Mouse (Mus musculus) hindbrain, embryonic 16.5 days (tissue): Measurements from ENCODE around the gene Hoxb3. TPM values are rescaled to one million over a fixed set of nuclear protein-coding genes. Genes with fewer than 3 reads are reported as not detected.
A peak's percentile ranks its signal among the peaks of the same experiment; 100 is the strongest.

Source experiments
- microRNA counts: library from miRNA; unstranded; fragments of <30 nt; microRNA quantifications from one replicate; lab custom pipeline; 2016
- microRNA-seq: library from miRNA; unstranded; fragments of <30 nt; microRNA quantifications from one replicate; pipeline ENCODE4, GENCODE M21; 2017
- polyA plus RNA-seq: library from polyadenylated mRNA; unstranded; fragments of >200 nt; fragmentation: Nextera tagmentation; extraction: Ambion mirVana; gene quantifications from 2 replicates; pipeline ENCODE4 v1.2.1, GENCODE M21; 2015

Gene Hoxb3
- polyA plus RNA-seq, 1 experiment from 2014 or later = 4.8 TPM

MicroRNAs within 50 kb of the gene (microRNA counts, 519-probe panel; counts per million panel counts)
- 3,592 counts per million, percentile 92 among the panel's probes with 10 or more counts for microRNA mmu-miR-10a (lab: Ali Mortazavi, UCI)

Small RNA genes lying within 50 kb of the gene (microRNA-seq; reads per million reads assigned to microRNA genes)
- 66,890 reads per million, percentile 100 among the genes with 10 or more reads in this experiment for gene Mir10a

Other genes with a start within 250 kb of the Hoxb3 start
- gene Atp5g1, start 247.7 kb upstream of the Hoxb3 start, polyA plus RNA-seq = 787 and 865 TPM in 2 replicates
- gene Calcoco2, start 211.4 kb upstream of the Hoxb3 start, polyA plus RNA-seq = not detected in 2 replicates
- 0.27 and 0.36 TPM in 2 replicates for gene Ttll6, start 189.5 kb upstream of the Hoxb3 start, polyA plus RNA-seq
- gene Hoxb13, start 129.0 kb upstream of the Hoxb3 start, polyA plus RNA-seq = not detected in 2 replicates
- gene Hoxb9, start 51.9 kb upstream of the Hoxb3 start, polyA plus RNA-seq = 1.4 and 5.2 TPM in 2 replicates
- 15.1 and 15.9 TPM in 2 replicates for gene Hoxb8, start 41.4 kb upstream of the Hoxb3 start, polyA plus RNA-seq
- 29.3 and 33.1 TPM in 2 replicates for gene Hoxb7, start 36.7 kb upstream of the Hoxb3 start, polyA plus RNA-seq
- 49.9 and 53.3 TPM in 2 replicates for gene Hoxb6, start 30.9 kb upstream of the Hoxb3 start, polyA plus RNA-seq
- gene Hoxb5, start 20.0 kb upstream of the Hoxb3 start, polyA plus RNA-seq = 120 and 133 TPM in 2 replicates
- 2.5 and 3.3 TPM in 2 replicates for gene Hoxb4, start 5.1 kb upstream of the Hoxb3 start, polyA plus RNA-seq
- gene Hoxb2, start 27.2 kb downstream of the Hoxb3 start, polyA plus RNA-seq = 20.0 and 20.8 TPM in 2 replicates
- 0.21 and 0.35 TPM in 2 replicates for gene Hoxb1, start 42.4 kb downstream of the Hoxb3 start, polyA plus RNA-seq
- 5.9 and 7.4 TPM in 2 replicates for gene Skap1, start 141.3 kb downstream of the Hoxb3 start, polyA plus RNA-seq